Mouse (Mus musculus) embryonic fibroblast, embryonic 13.5 days (primary cell): ENCODE data around the gene Fam189b.

Experiments used
- CTCF ChIP-seq: IDR thresholded peaks from 2 replicates; pipeline ENCODE4 v1.5.1; 2011; ENCODE audit warnings: mild to moderate bottlenecking, control low read depth, low read length, moderate library complexity, borderline replicate concordance; ENCODE audit not compliant: insufficient read depth
- POLR2A ChIP-seq: IDR thresholded peaks from 2 replicates; pipeline ENCODE4 v1.6.1; 2011; ENCODE audit warnings: low read depth, mild to moderate bottlenecking, control low read depth, low read length, moderate library complexity

GRCm38 (mm10) chr3:89228180-89228549 is 45.2 kb downstream of the Fam189b start:
- peak; percentile 84 for TF ChIP-seq CTCF
- TF ChIP-seq POLR2A = no peak; the same call in 1 of the 2 replicates
